Mouse (Mus musculus): ENCODE data around the gene Pacs2. TPM values are rescaled to one million over a fixed set of nuclear protein-coding genes. Genes with fewer than 3 reads are reported as not detected.

Pacs2 gene
- total and polyA plus RNA-seq, 2 experiments from 2014 or later = 23.2 to 116 TPM

DNA sequence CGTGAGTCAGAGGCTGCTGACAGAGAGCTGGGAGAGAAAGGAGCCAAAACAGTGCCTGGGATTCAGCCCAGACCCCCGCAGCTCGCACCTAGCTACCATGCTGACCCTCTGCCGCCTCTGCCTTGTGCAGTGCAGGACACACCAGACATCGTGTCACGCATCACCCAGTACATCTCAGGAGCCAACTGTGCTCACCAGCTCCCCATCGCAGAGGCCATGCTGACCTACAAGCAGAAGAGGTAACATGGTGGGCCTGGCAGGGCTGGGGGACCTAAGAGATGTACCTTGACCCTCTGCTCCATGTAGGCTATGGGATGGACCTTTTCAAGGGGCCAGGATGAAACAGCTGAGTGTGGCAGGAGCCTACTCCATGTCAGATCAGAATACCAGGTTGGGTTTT, 49.4 kb downstream of the Pacs2 start:
- no peak overlapping the region for H3K4me3 ChIP-seq (ENCODE audit: low read depth, low read length)
- no peak overlapping the region for H3K4me2 ChIP-seq (ENCODE audit: low read depth)
- H3K9ac ChIP-seq = no peak overlapping the region
- no peak overlapping the region for H3K27ac ChIP-seq (ENCODE audit: low read depth, low read length)
- H3K27me3 ChIP-seq (ENCODE audit: insufficient read depth, low read length) = no peaks in the 10 kb centered on the region
- 96% methylated on average over 7 of the region's 7 CpGs for WGBS
- no peak for TF ChIP-seq CTCF (IDR thresholded peaks at IDR 0.05; ENCODE audit: low read depth)
- H3K9me3 ChIP-seq (ENCODE audit: low read length) = no peaks in the 10 kb centered on the region
- DNase-seq (no peak), ATAC-seq (no peak)
- peaks cover 75% of the 10 kb centered on the region for H3K36me3 ChIP-seq (ENCODE audit: insufficient read depth)
- H3K4me1 ChIP-seq (ENCODE audit: insufficient read depth) = no peaks in the 10 kb centered on the region

DNA sequence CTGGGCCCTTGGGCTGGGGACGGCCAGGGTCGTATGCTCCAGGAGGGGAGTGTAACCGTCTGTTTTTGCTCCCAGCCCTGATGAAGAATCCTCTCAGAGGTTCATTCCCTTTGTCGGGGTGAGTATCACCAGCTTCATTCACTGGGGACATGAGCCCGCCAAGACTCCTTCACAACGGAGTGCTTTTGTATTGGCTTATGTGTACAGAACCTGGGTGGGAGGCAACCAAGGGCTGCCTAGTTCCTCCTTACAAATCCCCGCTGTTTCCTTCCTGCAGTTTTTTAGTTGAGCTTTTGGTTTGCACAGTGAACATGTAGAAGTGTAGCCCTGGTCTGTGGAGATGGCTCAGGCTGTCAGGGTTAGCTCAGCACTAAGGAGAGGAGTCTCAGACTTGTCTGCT, 53.7 kb downstream of the Pacs2 start:
- Histone ChIP-seq H3K9ac (no peak overlapping the region), H3K9me3 (ENCODE audit: low read length) (no peaks in the 10 kb centered on the region), H3K4me3 (ENCODE audit: low read depth, low read length) (no peak overlapping the region), H3K27me3 (ENCODE audit: insufficient read depth, low read length) (no peaks in the 10 kb centered on the region), H3K4me1 (ENCODE audit: insufficient read depth) (no peaks in the 10 kb centered on the region), H3K36me3 (ENCODE audit: insufficient read depth) (peaks cover 71% of the 10 kb centered on the region), H3K27ac (ENCODE audit: low read depth, low read length) (no peak overlapping the region), H3K4me2 (ENCODE audit: low read depth) (no peak overlapping the region)
- ATAC-seq = no peak
- no peak for TF ChIP-seq CTCF (IDR thresholded peaks at IDR 0.05; ENCODE audit: low read depth)
- 85% methylated on average over 7 of the region's 7 CpGs for WGBS
- DNase-seq = no peak

DNA sequence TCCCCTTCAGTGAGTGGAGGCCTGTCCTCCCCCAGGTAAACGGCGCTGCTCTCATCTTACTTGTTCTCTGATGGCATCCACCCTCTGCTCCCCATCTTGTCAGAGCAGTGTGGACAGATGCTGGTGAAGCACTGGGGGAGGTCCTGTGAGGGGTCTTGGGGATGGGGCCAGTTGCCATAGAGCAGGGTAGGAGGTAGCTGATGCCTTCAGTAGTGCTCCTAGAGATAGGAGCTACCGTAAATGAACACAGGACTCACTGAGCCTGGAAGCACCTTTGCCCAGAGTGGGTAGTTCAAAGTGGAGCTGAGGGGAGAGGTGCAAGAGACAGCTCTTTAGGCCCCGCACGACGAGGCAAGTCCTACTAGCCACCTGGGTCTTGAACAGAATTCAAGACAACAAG, 55.1 kb downstream of the Pacs2 start:
- H3K36me3 ChIP-seq (ENCODE audit: insufficient read depth) = peaks cover 57% of the 10 kb centered on the region
- H3K27me3 ChIP-seq (ENCODE audit: insufficient read depth, low read length) = no peaks in the 10 kb centered on the region
- DNase-seq (no peak), ATAC-seq (no peak)
- WGBS = 96% methylated on average over 6 of the region's 6 CpGs
- no peak for TF ChIP-seq CTCF (IDR thresholded peaks at IDR 0.05; ENCODE audit: low read depth)
- H3K4me2 ChIP-seq (ENCODE audit: low read depth) = no peak overlapping the region
- no peak overlapping the region for H3K9ac ChIP-seq
- no peaks in the 10 kb centered on the region for H3K9me3 ChIP-seq (ENCODE audit: low read length)
- no peak overlapping the region for H3K27ac ChIP-seq (ENCODE audit: low read depth, low read length)
- no peak overlapping the region for H3K4me3 ChIP-seq (ENCODE audit: low read depth, low read length)
- H3K4me1 ChIP-seq (ENCODE audit: insufficient read depth) = no peaks in the 10 kb centered on the region

DNA sequence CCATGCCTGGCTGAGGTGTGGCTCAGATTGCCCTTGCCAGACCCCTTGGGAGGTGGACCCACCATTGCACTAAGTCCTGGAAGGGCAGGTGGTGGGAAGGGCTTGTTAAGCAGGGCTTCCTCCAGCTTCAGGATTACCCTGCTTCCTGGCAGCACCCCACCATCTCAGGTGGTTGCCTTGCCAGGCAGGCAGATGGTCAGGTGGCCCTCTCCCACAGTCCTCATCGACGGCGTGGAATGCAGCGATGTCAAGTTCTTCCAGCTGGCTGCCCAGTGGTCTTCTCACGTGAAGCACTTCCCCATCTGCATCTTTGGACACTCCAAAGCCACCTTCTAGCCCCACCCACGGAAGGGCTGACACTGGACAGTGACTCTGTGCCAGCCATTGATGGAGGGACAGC, 57.0 kb downstream of the Pacs2 start:
- no peak for TF ChIP-seq CTCF (IDR thresholded peaks at IDR 0.05; ENCODE audit: low read depth)
- ATAC-seq = no peak
- H3K36me3 ChIP-seq (ENCODE audit: insufficient read depth) = peaks cover 46% of the 10 kb centered on the region

DNA sequence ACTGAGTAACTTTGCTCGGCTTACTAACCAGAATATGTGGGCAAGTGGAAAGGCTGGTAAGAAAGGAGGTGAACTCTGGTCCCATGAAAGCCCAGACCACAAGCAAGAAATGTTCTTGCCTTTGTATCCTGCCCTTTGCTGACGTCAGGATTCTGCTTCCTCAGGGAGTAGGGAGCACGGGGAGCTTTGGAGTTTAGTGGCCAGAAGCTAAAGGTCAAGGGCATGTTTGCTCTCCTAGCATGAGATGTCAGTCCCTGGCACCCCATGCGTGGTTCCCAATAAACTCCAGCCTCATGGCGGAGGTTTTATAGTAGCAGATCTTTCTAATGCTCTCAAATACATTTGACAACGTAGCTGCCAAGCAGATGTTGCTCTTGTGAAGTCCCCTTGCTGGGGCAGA, 57.5 kb downstream of the Pacs2 start:
- Histone ChIP-seq H3K4me3 (ENCODE audit: low read depth, low read length) (no peak overlapping the region), H3K4me1 (ENCODE audit: insufficient read depth) (peaks cover 9% of the 10 kb centered on the region), H3K27me3 (ENCODE audit: insufficient read depth, low read length) (no peaks in the 10 kb centered on the region), H3K36me3 (ENCODE audit: insufficient read depth) (peaks cover 46% of the 10 kb centered on the region), H3K9me3 (ENCODE audit: low read length) (no peaks in the 10 kb centered on the region), H3K27ac (ENCODE audit: low read depth, low read length) (no peak overlapping the region), H3K4me2 (ENCODE audit: low read depth) (no peak overlapping the region), H3K9ac (no peak overlapping the region)
- WGBS = 85% methylated on average over 6 of the region's 6 CpGs
- DNase-seq (no peak), ATAC-seq (no peak)
- TF ChIP-seq CTCF (IDR thresholded peaks at IDR 0.05; ENCODE audit: low read depth) = no peak

More for the DNA sequence above, 57.0 kb downstream of the Pacs2 start:
- no peaks in the 10 kb centered on the region for H3K9me3 ChIP-seq (ENCODE audit: low read length)
- H3K4me1 ChIP-seq (ENCODE audit: insufficient read depth) = peaks cover 9% of the 10 kb centered on the region
- H3K4me3 ChIP-seq (ENCODE audit: low read depth, low read length) = no peak overlapping the region
- no peaks in the 10 kb centered on the region for H3K27me3 ChIP-seq (ENCODE audit: insufficient read depth, low read length)
- no peak overlapping the region for H3K4me2 ChIP-seq (ENCODE audit: low read depth)
- H3K9ac ChIP-seq = no peak overlapping the region
- 84% methylated on average over 6 of the region's 6 CpGs for WGBS
- no peak for DNase-seq
- no peak overlapping the region for H3K27ac ChIP-seq (ENCODE audit: low read depth, low read length)

DNA sequence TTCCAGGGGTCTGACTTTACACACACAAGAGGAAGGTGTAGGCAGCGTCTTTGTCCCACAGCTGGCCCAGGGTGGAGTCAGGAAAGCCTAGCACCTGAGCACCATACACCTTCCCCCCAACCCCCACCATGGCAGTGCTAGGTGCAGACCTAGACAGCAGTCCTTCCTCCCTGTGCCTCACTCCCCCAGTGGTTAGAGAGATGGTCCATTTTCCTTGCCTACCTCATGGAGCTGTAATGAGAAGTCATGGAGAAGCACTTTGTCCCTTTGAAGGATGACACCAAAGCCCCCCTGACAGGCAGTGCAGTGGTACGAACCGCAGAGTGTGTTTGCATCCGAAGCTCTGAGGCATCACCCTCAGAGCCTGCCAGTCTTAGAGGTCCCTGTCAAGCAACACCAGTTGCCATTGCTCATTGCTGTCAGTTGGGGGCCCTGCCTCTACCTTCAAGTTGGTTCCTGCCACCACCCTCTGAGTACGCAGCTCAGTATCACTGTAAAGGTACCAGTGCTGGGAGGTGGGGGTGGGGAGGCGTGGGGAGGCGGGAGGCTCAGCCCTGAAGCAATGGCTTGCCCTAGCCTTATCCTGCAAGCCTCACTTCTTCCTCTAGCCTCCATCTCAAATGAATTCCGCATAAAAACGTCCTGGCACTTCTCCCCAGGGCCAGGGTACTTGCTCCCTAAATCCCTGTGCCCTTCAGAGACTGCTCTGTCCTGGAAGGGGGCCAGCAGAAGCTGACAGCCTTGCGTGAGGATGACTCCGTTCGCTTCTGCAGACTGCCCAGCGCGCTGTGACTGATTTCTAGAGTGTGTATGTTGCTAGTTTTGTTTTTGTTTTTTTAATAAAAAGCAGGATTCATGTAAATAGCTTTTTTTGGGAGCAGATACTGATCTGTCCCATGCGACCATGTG, 59.4 kb downstream of the Pacs2 start:
- 9% methylated on average over 15 of the region's 15 CpGs for WGBS
- H3K36me3 ChIP-seq (ENCODE audit: insufficient read depth) = peaks cover 36% of the 10 kb centered on the region
- TF ChIP-seq CTCF (IDR thresholded peaks at IDR 0.05; ENCODE audit: low read depth) = no peak; the same call in none of the 2 replicates
- H3K9me3 ChIP-seq (ENCODE audit: low read length) = no peaks in the 10 kb centered on the region
- peak overlapping the region; percentile 94 for H3K27ac ChIP-seq (ENCODE audit: low read depth, low read length)
- H3K4me3 ChIP-seq (ENCODE audit: low read depth, low read length) = peak overlapping the region; percentile 42
- H3K27me3 ChIP-seq (ENCODE audit: insufficient read depth, low read length) = no peaks in the 10 kb centered on the region
- H3K9ac ChIP-seq = peak overlapping the region; percentile 67
- peak overlapping the region; percentile 95 for H3K4me2 ChIP-seq (ENCODE audit: low read depth)
- DNase-seq (no peak), ATAC-seq (peak; percentile 43)
- peaks cover 9% of the 10 kb centered on the region for H3K4me1 ChIP-seq (ENCODE audit: insufficient read depth)

DNA sequence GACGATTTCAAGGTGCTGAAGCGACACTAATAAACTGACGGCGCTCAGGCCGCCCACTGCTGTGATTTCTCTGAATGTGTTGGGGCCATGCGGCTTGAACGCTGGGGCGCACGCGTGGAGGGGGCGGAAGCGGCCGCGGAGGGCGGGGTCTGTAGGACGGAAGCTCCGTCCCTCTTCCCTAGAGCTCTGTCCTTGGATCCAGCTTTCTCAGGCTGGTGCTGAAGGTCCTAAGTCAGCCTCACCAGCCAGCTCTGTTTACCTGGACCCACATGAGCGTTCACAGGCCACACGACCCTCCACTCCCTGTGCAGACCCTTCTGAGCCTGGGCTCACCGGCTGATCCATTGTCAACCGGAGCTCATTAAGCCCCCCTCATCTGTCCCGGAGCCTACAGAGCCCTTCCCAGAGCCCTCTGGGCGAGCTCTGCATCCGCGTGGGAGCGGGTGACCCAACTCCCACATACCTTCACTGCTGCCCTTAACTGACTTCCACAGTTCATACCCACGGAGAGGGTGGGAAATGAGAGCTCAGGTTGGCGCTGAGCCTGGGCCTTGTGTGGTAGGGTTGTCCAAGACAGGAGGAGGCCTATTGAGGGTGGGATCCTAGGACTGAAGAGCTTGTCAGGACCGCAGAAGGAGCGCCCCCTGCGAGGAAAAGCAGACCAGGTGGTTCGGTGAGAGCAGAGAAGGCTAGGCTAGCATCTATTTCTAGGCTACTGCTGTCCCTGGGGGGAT, 60.2 kb downstream of the Pacs2 start, which contains the start of gene Tex22:
Gene Tex22, plus strand, starts transcription at position 174 of the 734 bp plus-strand sequence.
- H3K27ac ChIP-seq (ENCODE audit: low read depth, low read length) = peak within 1 kb of the TSS; percentile 94

More for the DNA sequence above, 60.2 kb downstream of the Pacs2 start, which contains the start of gene Tex22:
- WGBS = 2% methylated on average over 32 of the region's 32 CpGs
- Histone ChIP-seq H3K4me2 (ENCODE audit: low read depth) (peak within 1 kb of the TSS; percentile 95), H3K9me3 (ENCODE audit: low read length) (no peaks in the 10 kb centered on the region), H3K27me3 (ENCODE audit: insufficient read depth, low read length) (no peaks in the 10 kb centered on the region), H3K36me3 (ENCODE audit: insufficient read depth) (peaks cover 27% of the 10 kb centered on the region), H3K9ac (peak within 1 kb of the TSS; percentile 67), H3K4me3 (ENCODE audit: low read depth, low read length) (peak within 1 kb of the TSS; percentile 42), H3K4me1 (ENCODE audit: insufficient read depth) (peaks cover 9% of the 10 kb centered on the region)
- TF ChIP-seq CTCF (IDR thresholded peaks at IDR 0.05; ENCODE audit: low read depth) = no peak
- DNase-seq = peak; percentile 92
- ATAC-seq = peak; percentile 94
